ENCODE assay signal across 26 mouse cellular contexts in genomic region chr10:127561145-127561544, GRCm38 (mm10). TPM values are rescaled to one million over a fixed set of nuclear protein-coding genes. Genes with fewer than 3 reads are reported as not detected.
DNase-seq lines count a peak whose midpoint lies in the region; ATAC-seq and TF ChIP-seq lines count a peak whose summit lies in the region.
"Had no signal": no experiment of that assay in that cellular context is flagged by ENCODE, and none has a peak within 500 bp of the region (broad histone marks: within the 10 kb centered on the region; RNA-seq: fewer than 3 reads in every experiment).

No protein-coding gene starts in this region.

- no peak overlapping the region for H3K4me3 ChIP-seq in hindbrain, postnatal 0 days (ENCODE audit: low read length)
- no peak overlapping the region for H3K4me3 ChIP-seq in hindbrain, embryonic 14.5 days (replicated peaks; ENCODE audit: low read length)
- H3K4me3 ChIP-seq in liver, postnatal 0 days (ENCODE audit: low read depth, low read length): no peak overlapping the region
- H3K4me3 ChIP-seq in liver, embryonic 12.5 days: no peak overlapping the region
- H3K4me3 ChIP-seq in E14TG2a.4 (replicated peaks; ENCODE audit: low read length): no peak overlapping the region
- no peak overlapping the region for H3K4me3 ChIP-seq in cortical plate, adult 2 months (ENCODE audit: insufficient read depth, low read length)
- H3K4me3 ChIP-seq: embryonic facial prominence, embryonic 12.5 days; erythroblast, embryonic 14.5 days; heart, embryonic 15.5 days; hindbrain, embryonic 10.5 days; kidney, embryonic 15.5 days; liver, embryonic 13.5 days; megakaryocyte, embryonic 14.5 days; neural tube, embryonic 15.5 days had no signal

- no peaks in the 10 kb centered on the region for H3K27me3 ChIP-seq in hindbrain, postnatal 0 days (ENCODE audit: insufficient read depth, low read length)
- no peaks in the 10 kb centered on the region for H3K27me3 ChIP-seq in hindbrain, embryonic 14.5 days (ENCODE audit: control insufficient read depth, insufficient read depth, low read length)
- H3K27me3 ChIP-seq in liver, postnatal 0 days (ENCODE audit: insufficient read depth, low read length): no peaks in the 10 kb centered on the region
- peaks cover 5% of the 10 kb centered on the region for H3K27me3 ChIP-seq in liver, embryonic 12.5 days (replicated peaks)
- H3K27me3 ChIP-seq in E14TG2a.4 (ENCODE audit: insufficient read depth, low read length): peaks cover 15% of the 10 kb centered on the region
- H3K27me3 ChIP-seq: embryonic facial prominence, embryonic 12.5 days; heart, embryonic 15.5 days; kidney, embryonic 15.5 days; neural tube, embryonic 15.5 days had no signal

- peak; percentile 55 for TF ChIP-seq CTCF in hindbrain, postnatal 0 days (IDR thresholded peaks at IDR 0.05; ENCODE audit: low read depth)
- peak; percentile 53 for TF ChIP-seq CTCF in liver, postnatal 0 days (IDR thresholded peaks at IDR 0.05; ENCODE audit: low read depth)
- peak; percentile 55 for TF ChIP-seq CTCF in E14TG2a.4 (conservative IDR thresholded peaks at IDR 0.05; ENCODE audit: low read length)
- TF ChIP-seq CTCF in cortical plate, adult 2 months (IDR thresholded peaks at IDR 0.05; ENCODE audit: extremely low read depth, insufficient read depth, low read length): 0 out of 2 replicates have a peak, but pooled peaks have one; percentile 19

- no peak for ATAC-seq in hindbrain, postnatal 0 days
- ATAC-seq in hindbrain, embryonic 14.5 days (ENCODE audit: low FRiP score): no peak
- ATAC-seq in liver, postnatal 0 days: no peak
- ATAC-seq in liver, embryonic 12.5 days: no peak
- ATAC-seq: forebrain, embryonic 14.5 days; inflammation-experienced regulatory T-cells, adult 6 months had no signal

- no peak overlapping the region for H3K27ac ChIP-seq in hindbrain, postnatal 0 days
- H3K27ac ChIP-seq in hindbrain, embryonic 14.5 days: no peak overlapping the region
- H3K27ac ChIP-seq in liver, postnatal 0 days (ENCODE audit: low read depth): no peak overlapping the region
- no peak overlapping the region for H3K27ac ChIP-seq in liver, embryonic 12.5 days
- no peak overlapping the region for H3K27ac ChIP-seq in cortical plate, adult 2 months (ENCODE audit: insufficient read depth, low read length)
- H3K27ac ChIP-seq: embryonic facial prominence, embryonic 12.5 days; heart, embryonic 15.5 days; hindbrain, embryonic 10.5 days; liver, embryonic 13.5 days; neural tube, embryonic 15.5 days had no signal

- H3K4me2 ChIP-seq in hindbrain, postnatal 0 days (ENCODE audit: low read depth, low read length): no peak overlapping the region
- H3K4me2 ChIP-seq in hindbrain, embryonic 14.5 days (replicated peaks): no peak overlapping the region
- no peak overlapping the region for H3K4me2 ChIP-seq in liver, postnatal 0 days (ENCODE audit: low read depth, low read length)
- H3K4me2 ChIP-seq in liver, embryonic 12.5 days: no peak overlapping the region
- H3K4me2 ChIP-seq: embryonic facial prominence, embryonic 12.5 days; heart, embryonic 15.5 days; kidney, embryonic 15.5 days; liver, embryonic 13.5 days; neural tube, embryonic 15.5 days had no signal

- TF ChIP-seq POLR2A in cortical plate, adult 2 months (IDR thresholded peaks at IDR 0.05; ENCODE audit: extremely low read depth, insufficient read depth, low read length): no peak

- no peaks in the 10 kb centered on the region for H3K4me1 ChIP-seq in hindbrain, postnatal 0 days (ENCODE audit: insufficient read depth, low read length)
- no peaks in the 10 kb centered on the region for H3K4me1 ChIP-seq in hindbrain, embryonic 14.5 days (replicated peaks; ENCODE audit: control insufficient read depth, insufficient read depth, low read length)
- no peaks in the 10 kb centered on the region for H3K4me1 ChIP-seq in liver, postnatal 0 days (ENCODE audit: insufficient read depth)
- H3K4me1 ChIP-seq in liver, embryonic 12.5 days: no peaks in the 10 kb centered on the region
- peaks cover 80% of the 10 kb centered on the region for H3K4me1 ChIP-seq in E14TG2a.4 (replicated peaks; ENCODE audit: low read depth, low read length)
- peaks cover 3% of the 10 kb centered on the region; the same call in 1 of the 2 replicates for H3K4me1 ChIP-seq in cortical plate, adult 2 months (ENCODE audit: control insufficient read depth, insufficient read depth, low read length)
- H3K4me1 ChIP-seq: liver, embryonic 13.5 days; neural tube, embryonic 15.5 days had no signal

- TF ChIP-seq EP300 in liver, postnatal 0 days (IDR thresholded peaks at IDR 0.05; ENCODE audit: low read depth): no peak

- H3K36me3 ChIP-seq in hindbrain, postnatal 0 days (ENCODE audit: insufficient read depth, low read length): peaks cover 80% of the 10 kb centered on the region
- H3K36me3 ChIP-seq in hindbrain, embryonic 14.5 days (replicated peaks; ENCODE audit: control insufficient read depth, insufficient read depth): peaks cover 95% of the 10 kb centered on the region
- peaks cover 57% of the 10 kb centered on the region for H3K36me3 ChIP-seq in liver, postnatal 0 days (replicated peaks; ENCODE audit: insufficient read depth, low read length)
- peaks cover 66% of the 10 kb centered on the region for H3K36me3 ChIP-seq in liver, embryonic 12.5 days
- peaks cover 69% of the 10 kb centered on the region for H3K36me3 ChIP-seq in E14TG2a.4 (ENCODE audit: insufficient read depth, low read length)
- H3K36me3 ChIP-seq: G1E had no signal

- DNase-seq in hindbrain, postnatal 0 days (ENCODE audit: low spot score): no peak
- no peak for DNase-seq in hindbrain, embryonic 14.5 days (ENCODE audit: low spot score)
- no peak for DNase-seq in liver, postnatal 0 days
- DNase-seq in left cerebral cortex, adult 18-20 months (ENCODE audit: low spot score in 2 of 2): no peak
- no peak for DNase-seq in frontal cortex, postnatal 25 days (ENCODE audit: low spot score in 2 of 2)
- DNase-seq: cerebellum, adult 9-10 months; liver, embryonic 13.5 days; lung, postnatal 10 days; midbrain, embryonic 14.5 days; spleen, adult 18-20 months; thymus, adult 18-20 months; thymus, postnatal 4 days had no signal

- no peaks in the 10 kb centered on the region for H3K9me3 ChIP-seq in hindbrain, postnatal 0 days (ENCODE audit: low read length)
- no peaks in the 10 kb centered on the region for H3K9me3 ChIP-seq in hindbrain, embryonic 14.5 days (ENCODE audit: control insufficient read depth, low read length)
- H3K9me3 ChIP-seq in liver, postnatal 0 days (ENCODE audit: low read length): no peaks in the 10 kb centered on the region
- no peaks in the 10 kb centered on the region for H3K9me3 ChIP-seq in liver, embryonic 12.5 days (replicated peaks)
- no peaks in the 10 kb centered on the region for H3K9me3 ChIP-seq in E14TG2a.4 (ENCODE audit: low read length)
- H3K9me3 ChIP-seq: embryonic facial prominence, embryonic 12.5 days; G1E; heart, embryonic 15.5 days; hindbrain, embryonic 10.5 days; kidney, embryonic 15.5 days; liver, embryonic 13.5 days; megakaryocyte, embryonic 14.5 days; neural tube, embryonic 15.5 days had no signal

- no peak overlapping the region for H3K9ac ChIP-seq in hindbrain, postnatal 0 days (replicated peaks; ENCODE audit: low read length)
- no peak overlapping the region for H3K9ac ChIP-seq in hindbrain, embryonic 14.5 days
- H3K9ac ChIP-seq in liver, postnatal 0 days (replicated peaks): no peak overlapping the region
- no peak overlapping the region for H3K9ac ChIP-seq in liver, embryonic 12.5 days
- H3K9ac ChIP-seq: embryonic facial prominence, embryonic 12.5 days; heart, embryonic 15.5 days; kidney, embryonic 15.5 days; liver, embryonic 13.5 days; neural tube, embryonic 15.5 days had no signal

RNA-seq across cellular contexts. Expression of gene Nxph4, which starts 26.8 kb away (rescaled TPM):
- total RNA-seq in hindbrain, postnatal 0 days (2014; rRNA removed): 26.0 and 33.5 TPM in 2 replicates
- polyA plus RNA-seq in hindbrain, postnatal 0 days (2015; fragmentation: Nextera tagmentation; extraction: Ambion mirVana): 134 and 146 TPM in 2 replicates
- polyA plus RNA-seq in hindbrain, embryonic 14.5 days (2014; fragmentation: Nextera tagmentation; extraction: Ambion mirVana): 94.1 and 105 TPM in 2 replicates
- not detected in 2 replicates for polyA plus RNA-seq in liver, postnatal 0 days (2015; fragmentation: Nextera tagmentation; extraction: Ambion mirVana)
- polyA plus RNA-seq in liver, embryonic 12.5 days (2016; fragmentation: Nextera tagmentation; extraction: Ambion mirVana): 0.10 and 0.23 TPM in 2 replicates
- polyA plus RNA-seq in cortical plate, adult 2 months (2012; rRNA removed): 3.0 and 3.8 TPM in 2 replicates
- 1 to 10 TPM; 7.6 to 8.3 TPM for total RNA-seq in left cerebral cortex, adult 18-20 months (2021)
- total RNA-seq: common myeloid progenitor, adult 5-6 weeks had no signal
- polyA plus RNA-seq: erythroblast, embryonic 14.5 days; inflammation-experienced regulatory T-cells, adult 6 months had no signal

RNA-seq across cellular contexts. Expression of gene Shmt2, which starts 38.9 kb away (rescaled TPM):
- total RNA-seq in hindbrain, postnatal 0 days (2014; rRNA removed): 66.1 and 91.1 TPM in 2 replicates
- 49.7 and 49.9 TPM in 2 replicates for polyA plus RNA-seq in hindbrain, postnatal 0 days (2015; fragmentation: Nextera tagmentation; extraction: Ambion mirVana)
- polyA plus RNA-seq in hindbrain, embryonic 14.5 days (2014; fragmentation: Nextera tagmentation; extraction: Ambion mirVana): 45.6 and 47.4 TPM in 2 replicates
- polyA plus RNA-seq in liver, postnatal 0 days (2015; fragmentation: Nextera tagmentation; extraction: Ambion mirVana): 62.6 and 75.0 TPM in 2 replicates
- 181 and 185 TPM in 2 replicates for polyA plus RNA-seq in liver, embryonic 12.5 days (2016; fragmentation: Nextera tagmentation; extraction: Ambion mirVana)
- polyA plus RNA-seq in cortical plate, adult 2 months (2012; rRNA removed): 38.6 and 39.7 TPM in 2 replicates
- total RNA-seq in left cerebral cortex, adult 18-20 months (2021): 10 to 100 TPM; 23.4 to 27.0 TPM

RNA-seq across cellular contexts. Expression of gene Ndufa4l2, which starts 46.4 kb away (rescaled TPM):
- 11.0 and 21.9 TPM in 2 replicates for total RNA-seq in hindbrain, postnatal 0 days (2014; rRNA removed)
- polyA plus RNA-seq in hindbrain, postnatal 0 days (2015; fragmentation: Nextera tagmentation; extraction: Ambion mirVana): 16.7 and 17.4 TPM in 2 replicates
- 12.7 and 18.0 TPM in 2 replicates for polyA plus RNA-seq in hindbrain, embryonic 14.5 days (2014; fragmentation: Nextera tagmentation; extraction: Ambion mirVana)
- 13.1 and 23.1 TPM in 2 replicates for polyA plus RNA-seq in liver, postnatal 0 days (2015; fragmentation: Nextera tagmentation; extraction: Ambion mirVana)
- polyA plus RNA-seq in liver, embryonic 12.5 days (2016; fragmentation: Nextera tagmentation; extraction: Ambion mirVana): 12.9 and 14.8 TPM in 2 replicates
- 10.0 and 10.6 TPM in 2 replicates for polyA plus RNA-seq in cortical plate, adult 2 months (2012; rRNA removed)
- 1 to 10 TPM; 3.5 to 5.2 TPM for total RNA-seq in left cerebral cortex, adult 18-20 months (2021)
- total RNA-seq: common myeloid progenitor, adult 5-6 weeks had no signal
- polyA plus RNA-seq: inflammation-experienced regulatory T-cells, adult 6 months had no signal

RNA-seq across cellular contexts. Expression of gene Stac3, which starts 59.7 kb away (rescaled TPM):
- 0.68 and 3.7 TPM in 2 replicates for total RNA-seq in hindbrain, postnatal 0 days (2014; rRNA removed)
- 1.4 and 1.7 TPM in 2 replicates for polyA plus RNA-seq in hindbrain, postnatal 0 days (2015; fragmentation: Nextera tagmentation; extraction: Ambion mirVana)
- 0.60 TPM in 1 of 2 replicates, not detected in the other for polyA plus RNA-seq in hindbrain, embryonic 14.5 days (2014; fragmentation: Nextera tagmentation; extraction: Ambion mirVana)
- 0.21 and 0.57 TPM in 2 replicates for polyA plus RNA-seq in liver, postnatal 0 days (2015; fragmentation: Nextera tagmentation; extraction: Ambion mirVana)
- 0.24 and 0.45 TPM in 2 replicates for polyA plus RNA-seq in liver, embryonic 12.5 days (2016; fragmentation: Nextera tagmentation; extraction: Ambion mirVana)
- polyA plus RNA-seq in cortical plate, adult 2 months (2012; rRNA removed): 9.5 and 10.6 TPM in 2 replicates
- 1 to 10 TPM; 3.9 to 4.8 TPM for total RNA-seq in left cerebral cortex, adult 18-20 months (2021)
- total RNA-seq: common myeloid progenitor, adult 5-6 weeks had no signal

RNA-seq across cellular contexts. Expression of gene Lrp1, which starts 59.8 kb away (rescaled TPM):
- 245 TPM in 2 replicates for total RNA-seq in hindbrain, postnatal 0 days (2014; rRNA removed)
- polyA plus RNA-seq in hindbrain, postnatal 0 days (2015; fragmentation: Nextera tagmentation; extraction: Ambion mirVana): 73.7 and 75.5 TPM in 2 replicates
- polyA plus RNA-seq in hindbrain, embryonic 14.5 days (2014; fragmentation: Nextera tagmentation; extraction: Ambion mirVana): 118 and 119 TPM in 2 replicates
- polyA plus RNA-seq in liver, postnatal 0 days (2015; fragmentation: Nextera tagmentation; extraction: Ambion mirVana): 44.7 and 49.2 TPM in 2 replicates
- polyA plus RNA-seq in liver, embryonic 12.5 days (2016; fragmentation: Nextera tagmentation; extraction: Ambion mirVana): 22.8 and 26.5 TPM in 2 replicates
- 294 and 309 TPM in 2 replicates for polyA plus RNA-seq in cortical plate, adult 2 months (2012; rRNA removed)
- total RNA-seq in left cerebral cortex, adult 18-20 months (2021): 100 to 1,000 TPM; 264 to 276 TPM

Comparison
In these comparisons a context has a peak if more than half of its experiments do, and no peak if none do; other contexts are left out.
1. RNA of gene Nxph4, which starts 26.8 kb away (polyA plus RNA-seq): 134 to 146 TPM in hindbrain, postnatal 0 days and 94.1 to 105 TPM in hindbrain, embryonic 14.5 days; 3.0 to 3.8 TPM in cortical plate, adult 2 months, 0.10 to 0.23 TPM in liver, embryonic 12.5 days and not detected in liver, postnatal 0 days; every median in the first group is over 10 times any median in the second.
2. Peak in every context shown above with its lines, with median percentiles within 50 percentile points of each other: CTCF ChIP-seq.